Mouse (Mus musculus) forebrain, embryonic 16.5 days (tissue): ENCODE measurements at regions not wholly inside any gene's neighbourhood (a gene's known extent, or its start where the extent isn't known, plus 50 kb on each side); places are given as distances from the start of the nearest gene placed in this dataset.

Source experiments
- ATAC-seq: fragments of 200-750 bp; cut with Nextera tagmentation; 2 replicates; pipeline ENCODE4 v1.8.0; 2017; ENCODE audit warnings: mild to moderate bottlenecking, moderate library complexity
- H3K27ac ChIP-seq: fragments of 300-500 bp; sonication (generic); 2 replicates; pipeline ENCODE4 v1.5.1; 2014; ENCODE audit warnings: low read length, control low read depth
- H3K27me3 ChIP-seq: fragments of 300-500 bp; sonication (generic); replicated peaks from 2 replicates; pipeline ENCODE4 v1.6.1; 2014; ENCODE audit warnings: low read length; ENCODE audit not compliant: control insufficient read depth, insufficient read depth
- H3K36me3 ChIP-seq: fragments of 300-500 bp; sonication (generic); 2 replicates; pipeline ENCODE4 v1.6.1; 2014; ENCODE audit not compliant: control insufficient read depth, insufficient read depth
- H3K4me1 ChIP-seq: fragments of 300-500 bp; sonication (generic); replicated peaks from 2 replicates; pipeline ENCODE4 v1.6.1; 2014; ENCODE audit warnings: low read length; ENCODE audit not compliant: control insufficient read depth, insufficient read depth
- H3K4me2 ChIP-seq: fragments of 300-500 bp; sonication (generic); 2 replicates; pipeline ENCODE4 v1.6.1; 2014; ENCODE audit warnings: mild to moderate bottlenecking, low read length, control low read depth
- H3K4me3 ChIP-seq: fragments of 300-500 bp; sonication (generic); replicated peaks from 2 replicates; pipeline ENCODE4 v1.5.1; 2014; ENCODE audit warnings: mild to moderate bottlenecking, low read length, control low read depth
- H3K9ac ChIP-seq: fragments of 300-500 bp; sonication (generic); replicated peaks from 2 replicates; pipeline ENCODE4 v1.6.1; 2014; ENCODE audit warnings: low read depth, low read length, control low read depth
- H3K9me3 ChIP-seq: fragments of 300-500 bp; sonication (generic); 2 replicates; pipeline ENCODE4 v1.6.1; 2016; ENCODE audit warnings: low read length; ENCODE audit not compliant: control insufficient read depth
- WGBS: fragments of 180-500 bp; shearing (Covaris S2); extraction: QIAGEN DNeasy Blood & Tissue Kit; methylation state at CpG from one replicate; pipeline ENCODE4 v1.1.7; 2014; 5-methylcytosine and 5-hydroxymethylcytosine counted together

DNA sequence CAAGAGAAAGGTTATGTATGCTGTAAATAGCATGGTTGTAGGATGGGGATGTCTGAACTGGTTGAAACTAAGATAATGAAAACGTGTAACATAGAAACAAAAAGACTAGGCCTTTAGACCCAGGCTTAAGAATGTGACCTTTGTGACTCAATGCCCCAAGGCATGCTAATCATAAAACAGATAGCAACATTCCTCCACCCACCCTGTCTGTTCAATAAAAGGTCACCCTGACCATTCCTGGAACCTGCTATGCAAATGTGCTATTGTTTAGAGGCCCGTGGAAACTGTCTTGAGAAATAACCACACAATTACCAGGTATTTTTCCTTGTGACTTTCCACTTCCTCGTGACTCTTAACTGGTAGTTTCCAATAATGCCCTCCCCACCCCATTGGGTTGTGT lies 288.3 kb upstream of the Alcam start:
- Histone ChIP-seq H3K36me3 (no peaks in the 10 kb centered on the region), H3K9me3 (no peaks in the 10 kb centered on the region), H3K9ac (no peak overlapping the region), H3K4me3 (no peak overlapping the region), H3K27ac (no peak overlapping the region), H3K4me2 (no peak overlapping the region), H3K27me3 (no peaks in the 10 kb centered on the region), H3K4me1 (no peaks in the 10 kb centered on the region)
- WGBS: 87% methylated on average over 3 of the region's 3 CpGs
- ATAC-seq: no peak

DNA sequence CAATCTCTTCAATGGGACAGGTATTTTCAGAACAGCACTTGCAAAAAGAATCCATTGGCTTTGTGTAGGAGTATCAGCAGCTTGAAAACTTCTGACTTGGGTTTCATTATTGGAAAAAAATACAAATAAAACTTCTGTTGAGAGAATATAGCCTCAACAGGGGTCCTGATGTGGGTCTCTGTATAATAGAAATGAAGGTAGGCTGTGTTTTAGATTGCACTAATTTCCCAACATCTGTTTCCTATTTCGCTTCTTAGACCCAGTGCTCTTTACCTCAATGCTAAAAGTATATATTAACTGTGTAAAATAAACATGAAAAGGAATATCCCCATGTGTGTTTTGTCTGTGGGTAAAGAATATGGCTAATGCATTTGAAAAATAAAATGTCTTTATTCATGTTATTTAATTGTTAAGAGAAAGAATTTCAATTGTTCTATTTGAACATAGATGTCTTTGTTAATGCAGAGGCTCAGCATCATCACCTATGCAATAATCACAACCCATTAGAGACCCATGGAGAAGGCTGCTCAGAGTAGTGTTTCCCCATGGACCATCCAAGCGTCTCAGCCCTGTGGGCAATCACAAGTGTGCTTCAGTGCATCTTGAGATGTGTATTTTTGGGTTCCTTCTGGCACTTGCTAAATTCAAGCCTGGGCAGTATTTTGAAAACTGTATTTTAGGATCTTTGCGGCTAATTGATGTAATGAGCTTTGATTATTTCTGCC lies 272.4 kb upstream of the Alcam start:
- no peak overlapping the region for H3K27ac ChIP-seq
- no peaks in the 10 kb centered on the region for H3K4me1 ChIP-seq
- H3K36me3 ChIP-seq: no peaks in the 10 kb centered on the region
- WGBS: 84% methylated on average over 3 of the region's 3 CpGs
- ATAC-seq: no peak
- no peaks in the 10 kb centered on the region for H3K9me3 ChIP-seq
- H3K9ac ChIP-seq: no peak overlapping the region
- no peak overlapping the region for H3K4me2 ChIP-seq
- no peaks in the 10 kb centered on the region for H3K27me3 ChIP-seq
- H3K4me3 ChIP-seq: no peak overlapping the region

DNA sequence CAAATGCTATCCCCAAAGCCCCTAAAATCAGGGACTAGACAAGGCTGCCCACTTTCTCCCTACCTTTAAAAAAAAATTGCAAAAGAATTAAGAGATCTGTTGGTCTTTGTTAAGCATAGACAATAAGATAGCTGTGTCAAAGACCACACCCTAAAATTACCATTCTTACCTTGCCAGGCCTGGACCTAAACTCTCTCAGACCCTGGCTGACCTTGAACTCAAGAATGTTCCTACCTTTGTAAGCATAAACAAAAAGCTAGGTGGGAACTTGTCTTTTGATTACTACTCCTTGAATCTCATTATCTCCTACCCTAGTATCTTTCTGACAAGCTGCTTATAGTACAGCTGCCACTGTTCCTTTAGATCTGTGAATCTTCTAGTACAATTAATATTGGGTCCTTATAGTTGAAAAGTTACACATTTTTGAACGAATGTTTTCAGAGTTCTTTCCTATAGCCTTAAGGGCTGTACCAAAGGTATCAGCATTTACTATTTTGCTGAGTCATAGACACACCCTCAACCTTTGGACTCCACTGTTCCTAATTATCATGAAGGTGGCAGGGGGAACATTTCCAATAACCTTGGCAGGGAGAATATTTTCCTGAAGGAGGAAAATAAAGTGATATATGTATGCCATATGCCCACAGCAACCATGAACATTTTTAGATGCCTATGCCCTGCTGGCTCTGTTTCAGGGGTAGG lies 264.5 kb upstream of the Alcam start:
- Histone ChIP-seq H3K9me3 (no peaks in the 10 kb centered on the region), H3K27me3 (no peaks in the 10 kb centered on the region), H3K36me3 (no peaks in the 10 kb centered on the region), H3K27ac (no peak overlapping the region), H3K4me3 (no peak overlapping the region), H3K4me1 (no peaks in the 10 kb centered on the region), H3K9ac (no peak overlapping the region), H3K4me2 (no peak overlapping the region)
- no peak for ATAC-seq
- WGBS: 95% methylated on average over 1 of the region's 1 CpGs

DNA sequence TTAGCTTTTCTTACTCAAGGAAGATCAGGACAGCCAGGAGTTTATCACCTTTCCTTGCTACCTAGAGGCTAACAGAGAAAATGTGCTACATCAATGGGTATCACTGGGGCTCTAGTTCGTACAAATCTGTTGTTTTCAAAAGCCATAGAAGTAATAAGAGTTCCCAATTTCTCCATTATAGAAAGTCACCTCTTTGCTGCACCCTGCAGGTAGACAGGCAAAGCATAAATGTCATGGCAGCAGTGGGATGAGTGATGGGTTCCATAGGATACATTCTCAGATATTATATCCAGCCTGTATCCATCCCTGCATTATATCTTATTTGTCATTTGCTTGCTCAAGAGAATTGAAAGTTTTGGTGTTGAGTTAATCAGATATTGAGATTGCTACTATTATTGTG lies 236.4 kb upstream of the Alcam start:
- Histone ChIP-seq H3K27me3 (no peaks in the 10 kb centered on the region), H3K9me3 (no peaks in the 10 kb centered on the region), H3K27ac (no peak overlapping the region), H3K9ac (no peak overlapping the region), H3K4me3 (no peak overlapping the region), H3K4me1 (no peaks in the 10 kb centered on the region), H3K4me2 (no peak overlapping the region), H3K36me3 (no peaks in the 10 kb centered on the region)
- 74% methylated on average over 1 of the region's 1 CpGs for WGBS
- no peak for ATAC-seq

DNA sequence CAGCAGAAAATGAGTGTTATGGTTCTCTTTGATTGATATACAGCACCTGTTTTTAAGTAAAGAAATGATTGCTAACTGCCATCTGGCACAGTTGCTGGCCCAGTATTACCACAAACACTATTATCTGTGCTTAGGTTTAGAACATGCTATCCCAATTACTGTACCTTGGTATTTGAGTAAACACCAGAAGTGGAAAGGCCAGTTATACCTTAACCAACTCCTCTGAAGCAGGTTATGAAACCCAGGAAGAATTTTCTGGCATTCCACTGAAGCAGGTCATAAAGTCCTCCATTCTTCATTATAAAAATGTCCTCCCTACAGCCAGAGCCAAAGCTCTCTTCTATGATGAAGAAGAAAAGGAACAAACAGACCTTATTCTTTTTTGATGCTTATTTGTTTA lies 201.0 kb upstream of the Alcam start:
- Histone ChIP-seq H3K4me2 (no peak overlapping the region), H3K9me3 (no peaks in the 10 kb centered on the region), H3K27me3 (no peaks in the 10 kb centered on the region), H3K4me1 (no peaks in the 10 kb centered on the region), H3K9ac (no peak overlapping the region), H3K4me3 (no peak overlapping the region), H3K27ac (no peak overlapping the region), H3K36me3 (no peaks in the 10 kb centered on the region)
- no peak for ATAC-seq
